Mouse (Mus musculus): ENCODE results near the gene Dnajc21. TPM values are rescaled to one million over a fixed set of nuclear protein-coding genes. Genes with fewer than 3 reads are reported as not detected.

Gene Dnajc21
- total RNA-seq, 1 experiment from 2014 or later: 44.0 TPM

DNA sequence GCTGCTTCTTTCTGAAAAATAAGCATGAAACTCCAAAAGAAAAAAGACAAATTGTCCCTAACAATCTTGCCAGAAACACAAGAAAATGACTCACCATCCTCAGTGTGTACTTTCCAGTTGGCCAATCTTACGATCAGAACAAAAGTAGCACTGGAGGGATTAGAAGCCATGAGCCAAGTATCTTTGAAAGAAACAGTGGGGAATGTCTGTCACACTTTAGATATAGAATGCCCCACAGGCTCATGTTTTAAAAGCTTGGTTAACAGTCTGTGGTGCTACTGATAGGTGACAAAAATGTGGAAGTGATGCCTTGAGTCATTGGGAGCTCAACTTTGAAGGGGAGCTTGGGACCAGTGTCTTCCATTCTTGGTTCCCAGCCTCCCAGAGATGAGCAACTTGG is 28.0 kb downstream of the Dnajc21 start:
- no peak for ATAC-seq (ENCODE audit: extremely low read depth, insufficient number of reproducible peaks, low FRiP score, poor library complexity, severe bottlenecking)

DNA sequence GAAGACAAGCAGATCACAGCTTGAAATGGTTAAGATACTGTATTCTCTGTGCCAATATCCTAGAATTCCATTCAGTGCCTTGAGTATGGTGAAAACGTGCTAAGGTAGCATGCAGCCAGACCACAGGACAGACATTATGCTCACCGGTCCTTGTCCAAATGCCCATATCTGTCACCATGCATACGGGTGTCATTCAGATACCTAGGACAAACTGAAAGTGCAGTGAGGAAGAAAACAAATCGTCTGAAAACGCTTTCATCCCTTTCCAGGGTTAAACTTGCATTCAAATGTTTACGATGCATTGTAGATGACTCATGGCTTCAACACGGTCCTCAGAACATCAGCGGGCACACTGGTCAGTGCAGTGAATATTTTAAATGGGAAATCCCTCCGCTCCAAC is 28.8 kb downstream of the Dnajc21 start:
- no peak for ATAC-seq (ENCODE audit: extremely low read depth, insufficient number of reproducible peaks, low FRiP score, poor library complexity, severe bottlenecking)

GRCm38 (mm10) chr15:10439963-10440362 is 30.4 kb downstream of the Dnajc21 start:
- no peak for ATAC-seq (ENCODE audit: extremely low read depth, insufficient number of reproducible peaks, low FRiP score, poor library complexity, severe bottlenecking)

DNA sequence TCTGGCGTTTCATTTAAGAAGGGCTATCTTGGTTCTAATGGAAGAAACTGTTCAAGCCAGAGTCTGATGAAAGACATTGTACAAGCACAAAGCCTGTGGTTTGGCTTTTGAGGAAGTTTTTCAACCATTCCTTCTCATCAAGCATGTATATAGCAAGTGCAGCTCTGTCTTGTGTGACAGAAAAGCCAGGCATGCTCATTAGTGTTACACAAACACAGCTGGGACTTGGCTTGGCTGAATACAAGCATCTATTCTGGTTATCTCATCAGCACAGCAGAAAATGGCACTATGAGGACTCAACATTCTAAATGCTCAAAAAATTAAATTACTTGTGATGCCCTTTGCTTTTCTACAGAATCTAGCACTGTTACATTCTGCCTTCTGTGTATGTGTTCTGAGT is 33.4 kb downstream of the Dnajc21 start:
- no peak for ATAC-seq (ENCODE audit: extremely low read depth, insufficient number of reproducible peaks, low FRiP score, poor library complexity, severe bottlenecking)

DNA sequence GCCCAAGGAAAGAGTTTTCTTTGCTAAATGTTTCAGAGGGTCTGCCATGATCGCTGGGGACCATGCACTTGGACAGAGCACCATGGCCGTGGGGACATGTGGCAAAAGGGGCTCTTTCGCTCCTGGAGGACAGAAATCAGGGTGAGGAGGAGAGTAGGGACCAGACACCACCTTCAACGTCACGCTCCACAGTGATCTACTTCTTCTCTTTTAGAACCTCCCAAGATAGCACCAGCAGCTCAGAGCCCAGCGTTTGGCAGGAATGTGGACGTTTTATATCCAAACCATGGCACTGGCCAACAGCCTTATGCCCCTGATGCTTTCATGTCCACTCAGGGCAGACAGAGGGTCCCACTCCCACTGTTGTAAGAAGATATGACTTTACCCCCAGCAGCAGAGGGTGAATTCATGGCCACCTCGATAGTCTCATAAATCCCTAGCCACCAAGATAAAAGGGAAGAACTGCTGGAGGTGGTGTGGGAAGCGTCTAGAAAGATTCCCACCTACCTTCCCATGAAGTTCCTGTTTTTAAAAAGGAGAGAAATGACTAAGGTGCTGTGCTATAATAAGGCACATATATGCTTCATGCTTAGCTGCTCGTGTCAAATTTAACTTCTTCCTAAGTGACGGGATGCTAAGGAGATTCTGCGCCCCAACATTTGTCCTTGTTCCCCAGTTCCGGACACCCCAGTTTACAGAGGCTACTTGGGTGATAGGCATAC is 43.6 kb downstream of the Dnajc21 start:
- ATAC-seq (ENCODE audit: extremely low read depth, insufficient number of reproducible peaks, low FRiP score, poor library complexity, severe bottlenecking): no peak

DNA sequence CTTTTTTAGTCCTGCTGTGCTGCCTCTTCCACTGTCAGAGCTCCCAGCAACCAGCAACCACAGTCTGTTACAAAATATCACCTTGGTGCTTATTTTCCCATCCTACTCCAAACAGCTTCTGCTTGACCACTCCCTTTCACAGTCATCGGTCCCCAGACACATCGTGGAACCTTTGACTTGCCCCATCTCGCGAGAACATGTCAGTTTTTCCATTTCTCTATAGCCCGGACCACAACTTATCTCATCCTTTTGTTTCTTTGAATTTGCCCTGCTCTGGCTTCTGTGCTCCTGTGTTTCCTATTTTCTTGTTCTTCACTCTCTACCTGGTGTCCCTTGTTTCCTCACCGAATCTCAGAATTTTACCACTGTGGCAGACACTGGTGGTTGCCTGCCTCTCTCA is 44.2 kb downstream of the Dnajc21 start:
- no peak for ATAC-seq (ENCODE audit: extremely low read depth, insufficient number of reproducible peaks, low FRiP score, poor library complexity, severe bottlenecking)

DNA sequence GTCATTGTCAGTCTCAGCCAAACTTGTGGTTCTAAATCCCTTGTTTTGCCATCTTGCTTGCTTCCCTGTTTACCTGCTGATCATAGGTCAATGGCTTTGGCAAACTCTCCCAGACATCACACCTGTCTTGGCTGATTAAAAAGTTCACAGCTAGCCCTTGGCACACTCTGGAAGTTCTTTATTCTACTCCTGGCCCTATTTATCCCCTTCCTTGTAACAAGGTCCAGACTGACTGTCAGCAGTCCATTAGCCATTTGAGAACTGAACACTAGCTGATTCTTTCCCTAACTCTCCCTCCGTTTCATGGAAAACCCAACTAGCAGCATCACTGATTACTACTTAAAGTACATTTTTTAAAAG is 48.6 kb downstream of the Dnajc21 start:
- no peak for ATAC-seq (ENCODE audit: extremely low read depth, insufficient number of reproducible peaks, low FRiP score, poor library complexity, severe bottlenecking)

DNA sequence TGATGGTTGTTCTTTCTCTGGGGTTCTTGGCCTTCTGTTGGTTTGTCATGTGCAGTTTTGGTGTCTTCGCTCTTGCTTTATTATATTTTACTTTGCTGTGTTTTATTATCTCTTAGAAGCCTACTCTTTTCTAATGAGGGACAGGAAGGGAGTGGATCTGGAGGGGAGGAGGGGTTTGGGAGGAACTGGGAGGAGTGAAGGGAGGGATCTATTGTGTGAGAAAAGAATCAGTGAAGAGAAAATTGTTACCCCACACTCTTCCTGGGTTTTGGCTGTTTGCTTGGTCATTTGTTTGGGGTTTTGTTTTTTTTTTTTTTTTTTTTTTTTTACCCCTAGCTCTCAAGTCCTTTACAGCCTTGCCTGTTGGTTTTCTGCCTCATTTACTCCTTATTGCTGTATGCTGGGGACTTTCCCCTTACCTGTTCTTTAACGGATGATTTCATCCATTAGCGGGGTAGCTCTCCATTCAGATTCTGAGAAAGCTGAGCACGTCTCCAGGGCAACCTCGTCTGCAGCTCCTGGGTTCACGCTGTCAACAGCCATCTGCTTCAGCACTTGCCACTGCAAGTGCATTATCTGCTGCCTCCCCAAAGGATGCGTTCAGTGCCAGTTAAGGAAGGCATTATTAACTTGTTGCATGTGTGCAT is 49.1 kb downstream of the Dnajc21 start:
- no peak for ATAC-seq (ENCODE audit: extremely low read depth, insufficient number of reproducible peaks, low FRiP score, poor library complexity, severe bottlenecking)

GRCm38 (mm10) chr15:10413656-10414055 is 56.7 kb downstream of the Dnajc21 start:
- no peak for ATAC-seq (ENCODE audit: extremely low read depth, insufficient number of reproducible peaks, low FRiP score, poor library complexity, severe bottlenecking)

DNA sequence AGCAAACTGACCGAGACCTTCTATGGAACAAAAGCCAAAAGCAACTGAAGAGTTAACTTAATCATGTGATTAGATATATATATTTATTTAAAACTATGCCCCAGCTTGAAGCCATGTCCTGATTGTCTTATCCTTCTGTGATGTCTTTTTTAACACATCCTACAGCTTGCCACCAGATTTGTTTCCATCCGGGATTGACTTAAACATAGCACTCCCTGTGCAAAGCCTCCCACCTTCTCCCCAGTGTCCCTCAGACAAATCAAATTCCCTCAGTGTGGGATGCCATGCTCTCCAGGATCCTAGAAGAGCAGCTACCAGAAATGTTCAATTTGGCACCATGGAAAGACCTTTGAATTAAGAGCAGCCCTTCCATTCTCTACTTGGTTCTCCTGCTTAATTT is 59.4 kb downstream of the Dnajc21 start:
- ATAC-seq (ENCODE audit: extremely low read depth, insufficient number of reproducible peaks, low FRiP score, poor library complexity, severe bottlenecking): no peak

DNA sequence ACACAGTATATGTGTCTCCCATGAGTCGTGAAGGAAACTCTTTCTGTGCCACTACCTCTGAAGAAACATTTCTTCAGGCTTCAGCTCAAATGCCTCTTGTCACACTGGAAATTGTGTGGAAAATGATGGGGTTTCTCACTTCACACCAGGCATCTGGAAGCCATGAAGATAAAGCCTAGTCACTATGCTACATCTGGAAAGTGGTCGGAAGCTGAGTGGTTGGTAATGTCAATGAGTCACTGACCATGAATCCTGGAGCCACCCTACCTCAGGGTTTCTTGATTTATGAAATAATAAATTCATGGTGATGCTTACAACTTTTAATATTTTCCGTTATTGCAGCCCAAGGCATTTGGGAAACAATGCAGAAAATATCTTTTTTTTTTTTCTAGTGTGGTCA is 60.5 kb downstream of the Dnajc21 start:
- no peak for ATAC-seq (ENCODE audit: extremely low read depth, insufficient number of reproducible peaks, low FRiP score, poor library complexity, severe bottlenecking)

DNA sequence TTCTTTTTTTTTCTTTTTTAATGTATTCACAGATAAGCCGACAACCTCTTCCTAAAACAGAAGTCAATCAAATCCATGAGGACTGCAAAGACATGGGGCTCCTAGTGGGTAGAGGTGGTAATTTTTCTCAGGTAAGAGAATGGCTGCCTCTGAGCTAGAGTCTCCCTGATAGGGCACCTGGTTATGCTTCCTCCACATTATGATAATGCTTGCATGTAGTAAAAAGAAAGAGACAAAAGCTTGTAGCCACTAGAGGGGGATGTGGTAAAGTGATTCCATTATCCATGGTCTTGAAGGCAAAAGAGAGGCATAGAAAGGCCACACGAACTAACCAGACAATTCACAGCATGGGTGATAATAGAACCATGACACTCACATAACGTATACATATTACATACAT is 69.9 kb downstream of the Dnajc21 start:
- ATAC-seq (ENCODE audit: extremely low read depth, insufficient number of reproducible peaks, low FRiP score, poor library complexity, severe bottlenecking): no peak

DNA sequence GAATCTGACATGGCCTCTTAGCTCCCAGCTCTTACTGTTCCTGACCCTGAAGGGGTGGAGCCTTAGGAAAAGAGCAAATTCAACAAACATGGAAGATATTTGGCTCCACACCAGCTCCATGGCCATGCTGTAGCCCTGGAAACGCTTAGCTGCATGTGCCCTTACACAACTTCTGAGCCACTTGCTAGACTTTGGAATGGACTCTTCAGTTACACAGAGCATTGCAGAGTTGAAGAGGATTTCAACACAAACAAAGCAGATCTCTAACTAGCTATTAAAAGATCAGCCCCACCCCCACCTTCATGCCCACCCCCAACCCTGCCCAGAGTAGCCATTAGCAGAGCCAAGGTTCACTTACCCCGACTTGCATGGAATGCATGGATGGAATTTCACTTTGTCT is 70.5 kb downstream of the Dnajc21 start:
- no peak for ATAC-seq (ENCODE audit: extremely low read depth, insufficient number of reproducible peaks, low FRiP score, poor library complexity, severe bottlenecking)

Other genes starting within 250 kb of the Dnajc21 start
- not detected in 2 replicates for gene Gm21973, start 145.1 kb downstream of the Dnajc21 start, total RNA-seq (2017)
- not detected in 2 replicates for gene Agxt2, start 112.0 kb downstream of the Dnajc21 start, total RNA-seq (2017)
- gene Brix1, start 15.4 kb upstream of the Dnajc21 start, total RNA-seq (2017): 16.2 and 19.4 TPM in 2 replicates
- gene Rad1, start 15.5 kb upstream of the Dnajc21 start, total RNA-seq (2017): 8.7 and 15.2 TPM in 2 replicates
- not detected in 2 replicates for gene Ttc23l, start 88.2 kb upstream of the Dnajc21 start, total RNA-seq (2017)
- not detected in 2 replicates for gene Rai14, start 244.1 kb upstream of the Dnajc21 start, total RNA-seq (2017)

Data from neutrophil, adult 5-6 weeks (primary cell).